Mouse (Mus musculus): Measurements from ENCODE around the gene 1300017J02Rik.

DNA sequence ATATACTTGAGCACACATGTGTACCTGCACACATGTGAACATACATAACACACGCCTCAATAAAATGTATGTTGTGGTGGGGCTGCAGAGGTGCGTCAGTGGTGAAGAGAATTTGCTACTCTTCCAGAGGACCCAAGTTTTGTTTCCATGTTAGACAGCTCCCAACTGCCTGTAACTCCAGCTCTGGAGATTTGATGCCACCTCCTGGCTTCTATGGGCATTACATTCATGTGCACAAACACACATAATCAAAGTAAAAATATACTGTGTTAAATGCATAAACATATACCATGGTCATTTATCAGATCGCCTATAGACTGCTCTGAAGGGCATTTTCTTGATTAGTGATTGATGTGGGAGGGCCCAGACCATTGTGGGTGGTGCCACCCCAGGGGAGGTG is 2.2 kb downstream of the 1300017J02Rik start:
- TF ChIP-seq CTCF (IDR thresholded peaks at IDR 0.05; ENCODE audit: low read depth, low read length) (peak; percentile 48), POLR2A (IDR thresholded peaks at IDR 0.05; ENCODE audit: extremely low read depth, insufficient read depth, low read length) (no peak)
